Mouse (Mus musculus) kidney, embryonic 14.5 days (tissue): ENCODE results near the gene Cenpu. TPM values are rescaled to one million over a fixed set of nuclear protein-coding genes. Genes with fewer than 3 reads are reported as not detected.

ENCODE experiments used
- ATAC-seq: fragments of 200-750 bp; cut with Nextera tagmentation; 2 replicates; pipeline ENCODE4 v1.8.0; 2017; ENCODE audit warnings: moderate number of reproducible peaks, mild to moderate bottlenecking, moderate TSS enrichment, moderate library complexity; ENCODE audit not compliant: low FRiP score, low TSS enrichment
- H3K27ac ChIP-seq: fragments of 300-500 bp; sonication (generic); 2 replicates; pipeline ENCODE4 v1.5.1; 2014; ENCODE audit warnings: low read depth, mild to moderate bottlenecking, low read length, moderate library complexity, mixed read lengths
- H3K27me3 ChIP-seq: fragments of 300-500 bp; sonication (generic); 2 replicates; pipeline ENCODE4 v1.6.1; 2014; ENCODE audit warnings: mild to moderate bottlenecking, low read length; ENCODE audit not compliant: control insufficient read depth, insufficient read depth
- H3K36me3 ChIP-seq: fragments of 300-500 bp; sonication (generic); 2 replicates; pipeline ENCODE4 v1.6.1; 2014; ENCODE audit warnings: low read length, mixed read lengths; ENCODE audit not compliant: control insufficient read depth, insufficient read depth
- H3K4me1 ChIP-seq: fragments of 300-500 bp; sonication (generic); 2 replicates; pipeline ENCODE4 v1.6.1; 2014; ENCODE audit warnings: low read length, mixed read lengths; ENCODE audit not compliant: control insufficient read depth, insufficient read depth
- H3K4me2 ChIP-seq: fragments of 300-500 bp; sonication (generic); replicated peaks from 2 replicates; pipeline ENCODE4 v1.6.1; 2014; ENCODE audit warnings: low read depth, mild to moderate bottlenecking, low read length
- H3K4me3 ChIP-seq: fragments of 300-500 bp; sonication (generic); 2 replicates; pipeline ENCODE4 v1.5.1; 2014; ENCODE audit warnings: mild to moderate bottlenecking, low read length
- H3K9ac ChIP-seq: fragments of 300-500 bp; sonication (generic); 2 replicates; pipeline ENCODE4 v1.6.1; 2014; ENCODE audit warnings: low read depth, mild to moderate bottlenecking, low read length, moderate library complexity
- H3K9me3 ChIP-seq: fragments of 300-500 bp; sonication (generic); 2 replicates; pipeline ENCODE4 v1.6.1; 2016; ENCODE audit warnings: low read length; ENCODE audit not compliant: control insufficient read depth
- WGBS: fragments of 180-500 bp; shearing (Covaris S2); extraction: QIAGEN DNeasy Blood & Tissue Kit; methylation state at CpG from one replicate; pipeline ENCODE4 v1.1.7; 2014; 5-methylcytosine and 5-hydroxymethylcytosine counted together
- polyA plus RNA-seq: library from polyadenylated mRNA; unstranded; fragments of >200 nt; fragmentation: Nextera tagmentation; extraction: Ambion mirVana; gene quantifications from 2 replicates; pipeline ENCODE4 v1.2.1, GENCODE M21; 2014

Cenpu gene
- polyA plus RNA-seq, 1 experiment from 2014 or later = 19.4 TPM

DNA sequence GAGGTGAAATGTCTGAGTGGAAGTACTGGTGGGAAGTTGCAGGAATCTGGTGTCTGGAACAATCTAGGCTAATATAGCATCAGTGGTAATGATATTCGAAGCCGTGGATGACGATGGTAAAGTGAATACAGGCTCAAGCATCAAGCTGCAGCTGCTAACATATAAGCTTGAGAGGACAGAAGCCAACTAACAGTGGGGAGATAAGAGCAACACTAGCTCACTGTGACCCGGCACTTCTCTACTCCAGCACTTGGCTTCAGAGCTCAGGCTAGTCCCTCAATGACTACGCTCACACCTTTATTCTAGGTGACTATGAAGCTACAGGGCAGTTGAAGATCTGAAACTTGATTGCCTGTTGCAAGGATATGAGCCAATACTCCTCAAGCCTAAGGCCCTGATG lies 46.9 kb downstream of the Cenpu start:
- ATAC-seq = no peak
- Histone ChIP-seq H3K36me3 (no peaks in the 10 kb centered on the region; the same call in 1 of the 2 replicates), H3K9me3 (no peaks in the 10 kb centered on the region), H3K4me3 (no peak overlapping the region), H3K4me2 (no peak overlapping the region), H3K9ac (no peak overlapping the region), H3K27me3 (no peaks in the 10 kb centered on the region), H3K27ac (no peak overlapping the region), H3K4me1 (no peaks in the 10 kb centered on the region)
- WGBS = 97% methylated on average over 5 of the region's 5 CpGs

DNA sequence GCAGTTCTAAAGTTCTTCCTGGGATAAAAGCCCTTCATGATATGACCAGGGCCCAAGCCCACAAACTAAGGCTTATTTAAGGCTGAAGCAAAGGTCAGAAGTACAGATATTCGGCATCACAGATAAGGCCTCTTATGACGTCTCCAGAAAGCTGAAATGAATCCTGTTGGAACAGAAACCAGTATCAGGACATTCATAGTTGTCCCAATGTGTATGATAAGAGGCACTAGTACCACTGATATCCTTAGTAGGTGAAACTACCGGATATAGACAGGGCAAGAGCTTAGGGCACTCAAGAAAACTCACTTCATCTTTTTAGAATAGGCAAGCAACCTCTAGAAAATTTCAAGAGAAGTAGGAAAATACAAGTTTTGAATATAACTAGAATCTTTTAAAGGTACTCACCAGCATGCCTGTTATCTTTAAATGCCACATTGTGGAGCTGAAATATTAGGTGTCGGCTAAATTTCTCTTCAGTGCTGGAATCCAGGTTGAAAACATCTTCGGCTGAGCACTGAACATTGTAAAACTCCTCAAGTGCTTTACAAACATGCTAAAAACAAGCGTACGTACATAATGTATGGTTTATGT lies 47.6 kb downstream of the Cenpu start:
- 94% methylated on average over 7 of the region's 7 CpGs for WGBS
- Histone ChIP-seq H3K36me3 (no peaks in the 10 kb centered on the region; the same call in 1 of the 2 replicates), H3K27ac (no peak overlapping the region), H3K9ac (no peak overlapping the region), H3K4me2 (no peak overlapping the region), H3K9me3 (no peaks in the 10 kb centered on the region), H3K4me3 (no peak overlapping the region), H3K27me3 (no peaks in the 10 kb centered on the region), H3K4me1 (no peaks in the 10 kb centered on the region)
- ATAC-seq = no peak

DNA sequence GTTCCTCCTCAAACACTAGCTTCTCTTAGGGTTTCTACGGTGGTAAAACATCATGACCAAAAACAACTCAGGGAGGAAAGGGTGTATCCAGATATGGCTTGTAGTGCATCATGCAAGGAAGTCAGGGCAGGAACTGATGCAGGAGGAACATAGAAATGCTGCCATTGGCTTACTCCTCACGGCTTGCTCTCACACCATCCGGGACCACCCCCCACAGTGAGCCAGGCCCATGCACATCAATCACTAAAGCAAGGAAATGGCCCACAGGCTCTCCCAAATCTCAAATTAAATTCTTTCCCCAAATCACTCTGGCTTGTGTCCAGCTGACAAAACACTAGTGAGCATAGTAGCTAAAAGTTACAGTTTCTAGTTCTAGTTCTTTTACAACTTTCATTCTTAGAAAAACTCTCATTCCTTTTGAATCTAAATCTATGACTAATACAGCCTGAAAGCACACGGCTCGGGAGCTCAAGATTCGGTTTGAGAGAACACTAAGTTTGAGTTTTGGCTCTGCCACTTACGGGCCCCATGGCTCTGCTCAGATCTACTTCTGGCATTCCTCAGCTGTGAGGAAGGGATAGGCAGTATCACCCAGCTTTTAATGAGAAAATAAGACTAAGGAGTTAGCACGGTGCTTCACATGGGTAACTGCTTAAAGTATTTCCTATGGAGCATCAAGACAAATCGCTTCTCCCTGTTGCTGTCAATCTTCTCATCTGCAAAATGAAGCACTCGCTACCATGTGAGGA lies 49.3 kb downstream of the Cenpu start:
- Histone ChIP-seq H3K4me1 (no peaks in the 10 kb centered on the region), H3K36me3 (no peaks in the 10 kb centered on the region), H3K4me2 (no peak overlapping the region), H3K27me3 (no peaks in the 10 kb centered on the region), H3K9ac (no peak overlapping the region), H3K4me3 (no peak overlapping the region), H3K27ac (no peak overlapping the region), H3K9me3 (no peaks in the 10 kb centered on the region)
- 54% methylated on average over 10 of the region's 10 CpGs for WGBS
- ATAC-seq = no peak

DNA sequence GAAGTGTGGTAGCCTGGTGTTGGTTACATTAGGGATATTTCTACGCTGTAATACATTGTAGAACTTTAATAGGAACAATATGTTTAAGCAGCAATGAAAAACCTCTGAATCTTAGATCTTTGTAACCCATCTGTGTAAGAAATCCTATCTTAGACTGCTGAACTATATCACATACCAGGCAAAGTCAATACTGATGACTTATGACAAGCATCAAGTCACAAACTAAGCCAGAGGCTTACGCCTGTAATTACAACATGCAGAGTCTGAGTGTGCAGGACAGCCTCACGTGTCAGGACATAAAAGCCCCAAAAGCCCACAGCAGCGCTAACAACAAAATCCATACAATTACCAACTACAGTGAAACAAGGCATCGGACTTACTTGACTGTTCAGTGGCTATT lies 51.8 kb downstream of the Cenpu start:
- no peak for ATAC-seq
- H3K27ac ChIP-seq = no peak overlapping the region
- H3K4me2 ChIP-seq = no peak overlapping the region
- no peaks in the 10 kb centered on the region for H3K4me1 ChIP-seq
- no peaks in the 10 kb centered on the region for H3K9me3 ChIP-seq
- H3K9ac ChIP-seq = no peak overlapping the region
- 89% methylated on average over 5 of the region's 5 CpGs for WGBS
- H3K36me3 ChIP-seq = 0 out of 2 replicates have a peak, but pooled peaks cover 5% of the 10 kb centered on the region
- no peaks in the 10 kb centered on the region for H3K27me3 ChIP-seq
- no peak overlapping the region for H3K4me3 ChIP-seq

DNA sequence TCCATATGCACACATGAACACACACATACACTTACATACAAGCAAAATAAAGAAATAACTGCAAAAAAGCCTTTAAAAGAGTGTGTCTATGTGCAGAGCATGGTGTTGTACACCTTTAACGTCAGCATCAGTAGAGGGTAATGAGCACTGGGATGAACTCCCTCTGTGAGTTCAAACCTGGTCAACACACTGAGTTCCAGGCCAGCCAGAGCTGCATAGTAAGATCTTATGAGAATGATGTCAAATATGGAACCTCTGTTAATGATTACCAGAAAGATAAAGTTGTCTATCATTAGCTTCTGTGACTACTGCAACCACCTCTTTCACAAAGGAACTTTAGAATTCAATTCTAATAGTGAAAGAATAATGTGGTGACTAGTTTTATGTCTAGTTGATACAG lies 55.1 kb downstream of the Cenpu start:
- Histone ChIP-seq H3K9me3 (no peaks in the 10 kb centered on the region), H3K4me2 (no peak overlapping the region), H3K4me1 (no peaks in the 10 kb centered on the region), H3K4me3 (no peak overlapping the region), H3K36me3 (peaks cover 13% of the 10 kb centered on the region; the same call in 1 of the 2 replicates), H3K27me3 (no peaks in the 10 kb centered on the region), H3K9ac (no peak overlapping the region), H3K27ac (no peak overlapping the region)
- no peak for ATAC-seq
- 85% methylated on average over 1 of the region's 1 CpGs for WGBS

DNA sequence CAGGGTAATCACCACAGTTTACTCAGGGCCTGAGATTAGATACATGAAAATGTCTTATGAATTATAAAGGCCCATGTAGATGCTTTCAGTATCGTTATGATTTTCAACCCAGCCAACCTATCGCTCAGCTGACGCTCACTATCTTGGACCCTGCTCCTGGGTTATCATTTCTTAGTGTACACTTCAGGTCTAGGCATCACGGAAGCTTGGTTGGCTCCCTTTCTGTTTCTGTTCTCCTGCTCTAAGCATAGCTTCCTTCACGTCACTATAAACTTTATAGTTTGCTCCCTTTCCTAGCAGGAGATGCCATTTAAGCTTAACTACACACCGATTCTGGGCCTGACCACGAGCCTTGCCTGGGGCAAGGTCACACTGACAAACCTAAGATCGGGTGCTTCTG lies 59.7 kb downstream of the Cenpu start:
- H3K9ac ChIP-seq = no peak overlapping the region
- no peaks in the 10 kb centered on the region for H3K4me1 ChIP-seq
- no peaks in the 10 kb centered on the region for H3K27me3 ChIP-seq
- H3K4me2 ChIP-seq = no peak overlapping the region
- no peak overlapping the region for H3K27ac ChIP-seq
- H3K9me3 ChIP-seq = no peaks in the 10 kb centered on the region
- H3K4me3 ChIP-seq = no peak overlapping the region
- peaks cover 13% of the 10 kb centered on the region; the same call in 1 of the 2 replicates for H3K36me3 ChIP-seq
- ATAC-seq = no peak
- 90% methylated on average over 8 of the region's 8 CpGs for WGBS

DNA sequence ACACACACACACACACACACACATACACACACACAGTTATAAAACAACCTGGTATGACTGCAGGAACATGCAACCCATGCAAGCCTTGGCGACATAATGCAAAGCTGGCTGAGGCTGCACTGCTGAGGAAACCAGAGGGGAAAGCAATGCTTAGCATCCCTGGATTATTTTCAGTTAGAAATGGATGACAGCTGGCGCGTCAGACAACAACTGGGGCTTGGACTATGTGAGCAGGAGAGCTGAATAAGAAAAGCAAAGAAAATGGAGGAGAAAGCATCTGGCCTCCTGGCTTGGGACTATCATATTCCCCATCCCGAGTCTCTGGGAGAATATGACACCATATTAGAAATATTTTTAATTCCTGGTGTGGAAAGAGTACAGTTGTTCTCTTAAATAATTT lies 61.1 kb downstream of the Cenpu start:
- 75% methylated on average over 4 of the region's 4 CpGs for WGBS
- no peak overlapping the region for H3K27ac ChIP-seq
- H3K9ac ChIP-seq = no peak overlapping the region
- no peak for ATAC-seq
- H3K4me3 ChIP-seq = no peak overlapping the region
- no peaks in the 10 kb centered on the region for H3K4me1 ChIP-seq
- no peaks in the 10 kb centered on the region for H3K27me3 ChIP-seq
- no peak overlapping the region for H3K4me2 ChIP-seq
- H3K36me3 ChIP-seq = peaks cover 7% of the 10 kb centered on the region; the same call in 1 of the 2 replicates
- H3K9me3 ChIP-seq = no peaks in the 10 kb centered on the region

DNA sequence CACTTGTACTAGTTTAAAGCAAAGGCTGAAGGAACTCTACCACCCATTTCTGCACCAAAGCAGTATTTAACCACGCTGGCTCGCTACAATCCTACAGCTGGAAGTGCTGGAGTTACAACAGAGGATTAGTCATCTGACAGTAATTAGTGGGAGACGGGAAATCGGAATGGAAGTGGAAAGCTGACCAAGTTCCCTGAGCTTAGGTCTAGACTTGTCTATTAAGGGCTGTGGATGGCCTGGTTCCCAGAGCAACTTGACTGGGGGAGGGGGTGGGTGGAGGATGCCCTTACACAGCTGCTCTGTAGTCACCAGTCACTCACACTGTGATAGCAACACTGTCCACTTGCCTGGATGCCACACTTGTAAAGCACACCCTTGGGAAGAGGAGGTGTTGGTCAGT lies 61.5 kb downstream of the Cenpu start:
- Histone ChIP-seq H3K36me3 (peaks cover 7% of the 10 kb centered on the region; the same call in 1 of the 2 replicates), H3K27ac (no peak overlapping the region), H3K9ac (no peak overlapping the region), H3K4me1 (no peaks in the 10 kb centered on the region), H3K4me2 (no peak overlapping the region), H3K4me3 (no peak overlapping the region), H3K9me3 (no peaks in the 10 kb centered on the region), H3K27me3 (no peaks in the 10 kb centered on the region)
- WGBS = 53% methylated on average over 4 of the region's 4 CpGs
- ATAC-seq = no peak

DNA sequence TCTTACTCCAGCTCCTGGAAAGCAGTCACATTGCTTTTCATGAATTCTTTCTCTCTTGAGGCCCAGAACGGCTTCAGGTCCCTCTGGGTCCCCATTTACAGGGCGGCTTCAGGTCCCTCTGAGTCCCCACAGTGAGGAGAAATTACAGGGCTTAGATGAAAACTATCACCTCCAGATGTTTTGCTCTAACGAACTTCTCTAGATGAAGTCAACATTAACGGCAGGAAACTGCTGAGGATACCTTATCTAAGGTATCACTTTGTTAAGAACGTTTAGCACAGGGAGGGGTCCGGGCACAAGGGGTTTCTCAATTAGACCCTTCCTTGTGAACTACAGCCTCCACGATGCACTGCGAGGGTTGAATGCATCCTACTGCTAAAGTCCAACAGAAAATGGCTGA lies 64.1 kb downstream of the Cenpu start:
- Histone ChIP-seq H3K36me3 (0 out of 2 replicates have a peak, but pooled peaks cover 3% of the 10 kb centered on the region), H3K4me2 (no peak overlapping the region), H3K27me3 (no peaks in the 10 kb centered on the region), H3K9ac (no peak overlapping the region), H3K9me3 (no peaks in the 10 kb centered on the region), H3K4me3 (no peak overlapping the region), H3K27ac (no peak overlapping the region), H3K4me1 (peaks cover 5% of the 10 kb centered on the region)
- no peak for ATAC-seq
- WGBS = 87% methylated on average over 8 of the region's 8 CpGs
